Mouse (Mus musculus) MEL (cell line): ENCODE measurements at regions not wholly inside any gene's neighbourhood (a gene's known extent, or its start where the extent isn't known, plus 50 kb on each side); places are given as distances from the start of the nearest gene placed in this dataset.

ENCODE experiments used
- DNase-seq: peaks from one replicate; pipeline ENCODE4 v3.0.0; 2011; ENCODE audit warnings: low read depth, low spot score
- H3K27ac ChIP-seq: 2 replicates; pipeline ENCODE4 v1.5.1; 2012; ENCODE audit warnings: low read depth, mild to moderate bottlenecking, control low read depth, low read length, moderate library complexity; ENCODE audit not compliant: control insufficient read depth
- H3K27me3 ChIP-seq, 2 experiments: fragments of 150-350 bp in 1 of 2; sonication (generic) in 1 of 2; 2 replicates each; pipeline ENCODE4 v1.6.1; 2012; ENCODE audit warnings: low read length in 2 of 2, mild to moderate bottlenecking in 2 of 2, improper control_type of control experiment in 1 of 2, moderate library complexity in 1 of 2; ENCODE audit not compliant: insufficient read depth in 2 of 2, control insufficient read depth in 1 of 2
- H3K36me3 ChIP-seq, 2 experiments: 2 replicates each; pipeline ENCODE4 v1.6.1; 2012 to 2014; ENCODE audit warnings: low read length in 2 of 2, improper control_type of control experiment in 1 of 2, inconsistent platforms in 1 of 2, mild to moderate bottlenecking in 1 of 2; ENCODE audit not compliant: insufficient read depth in 2 of 2, control insufficient read depth in 1 of 2
- H3K4me1 ChIP-seq, 2 experiments: fragments of 150-350 bp in 1 of 2; sonication (generic) in 1 of 2; 2 replicates each; pipeline ENCODE4 v1.6.1; 2012; ENCODE audit warnings: low read length in 2 of 2, improper control_type of control experiment in 1 of 2, mild to moderate bottlenecking in 1 of 2; ENCODE audit not compliant: insufficient read depth in 2 of 2, control insufficient read depth in 1 of 2
- H3K4me3 ChIP-seq, 2 experiments: fragments of 150-350 bp in 1 of 2; sonication (generic) in 1 of 2; 2 replicates each; pipeline ENCODE4 v1.5.1; 2012; ENCODE audit warnings: low read depth in 2 of 2, low read length in 2 of 2, mild to moderate bottlenecking in 2 of 2, moderate library complexity in 2 of 2, control low read depth in 1 of 2, improper control_type of control experiment in 1 of 2; ENCODE audit not compliant: control insufficient read depth in 1 of 2, insufficient read depth in 1 of 2
- H3K79me2 ChIP-seq: 2 replicates; pipeline ENCODE4 v1.6.1; 2012; ENCODE audit warnings: mild to moderate bottlenecking, low read length, moderate library complexity; ENCODE audit not compliant: control insufficient read depth, poor library complexity, insufficient read depth
- H3K9ac ChIP-seq: 2 replicates; pipeline ENCODE4 v1.6.1; 2012; ENCODE audit warnings: low read depth, mild to moderate bottlenecking, control low read depth, low read length, moderate library complexity; ENCODE audit not compliant: control insufficient read depth, poor library complexity, severe bottlenecking
- H3K9me3 ChIP-seq: fragments of 150-350 bp; sonication (generic); replicated peaks from 2 replicates; pipeline ENCODE4 v1.6.1; 2012; ENCODE audit warnings: mild to moderate bottlenecking, low read length, improper control_type of control experiment, moderate library complexity; ENCODE audit not compliant: insufficient read depth
- BHLHE40 ChIP-seq: IDR thresholded peaks from 2 replicates; pipeline ENCODE4 v1.6.1; 2012; ENCODE audit warnings: low read depth, mild to moderate bottlenecking, inconsistent platforms, low read length, improper control_type of control experiment, borderline replicate concordance
- CHD2 ChIP-seq: IDR thresholded peaks from 2 replicates; pipeline ENCODE4 v1.6.1; 2011; ENCODE audit warnings: low read length, improper control_type of control experiment
- CTCF ChIP-seq, 3 experiments: IDR thresholded peaks in 2 of 3; conservative IDR thresholded peaks in 1 of 3; 2 replicates each; pipeline ENCODE4 v1.5.1; 2011 to 2012; ENCODE audit warnings: low read length in 3 of 3, low read depth in 2 of 3, mild to moderate bottlenecking in 2 of 3, improper control_type of control experiment in 1 of 3, inconsistent platforms in 1 of 3, mixed read lengths in 1 of 3, moderate library complexity in 1 of 3; ENCODE audit not compliant: control insufficient read depth in 1 of 3, insufficient read depth in 1 of 3, poor library complexity in 1 of 3, severe bottlenecking in 1 of 3
- GABPA ChIP-seq: IDR thresholded peaks from 2 replicates; pipeline ENCODE4 v1.6.1; 2012; ENCODE audit warnings: low read depth, mild to moderate bottlenecking, inconsistent platforms, low read length, improper control_type of control experiment, moderate library complexity
- GATA1 ChIP-seq: IDR thresholded peaks from 2 replicates; pipeline ENCODE4 v1.6.1; 2011; ENCODE audit warnings: low read depth, low read length, improper control_type of control experiment
- MAFK ChIP-seq: IDR thresholded peaks from 2 replicates; pipeline ENCODE4 v1.6.1; 2011; ENCODE audit warnings: low read depth, mild to moderate bottlenecking, low read length, improper control_type of control experiment, borderline replicate concordance
- MEF2A ChIP-seq: IDR thresholded peaks from 2 replicates; pipeline ENCODE4 v1.6.1; 2014; ENCODE audit warnings: low read depth, mild to moderate bottlenecking, inconsistent platforms, low read length, improper control_type of control experiment; ENCODE audit not compliant: poor library complexity, insufficient replicate concordance, severe bottlenecking; ENCODE audit errors: extremely low read depth
- MYB ChIP-seq: IDR thresholded peaks from 2 replicates; pipeline ENCODE4 v1.6.1; 2011; ENCODE audit warnings: mild to moderate bottlenecking, low read depth, low read length, improper control_type of control experiment
- MYC ChIP-seq: IDR thresholded peaks from 2 replicates; pipeline ENCODE4 v1.6.1; 2011; ENCODE audit warnings: low read depth, mild to moderate bottlenecking, low read length, improper control_type of control experiment, moderate library complexity
- NELFE ChIP-seq: IDR thresholded peaks from 2 replicates; pipeline ENCODE4 v1.6.1; 2011; ENCODE audit warnings: low read depth, low read length, improper control_type of control experiment
- NRF1 ChIP-seq: IDR thresholded peaks from 2 replicates; pipeline ENCODE4 v1.6.1; 2014; ENCODE audit warnings: low read depth, mild to moderate bottlenecking, inconsistent platforms, low read length, improper control_type of control experiment, moderate library complexity; ENCODE audit not compliant: poor library complexity, insufficient read depth, severe bottlenecking
- POLR2AphosphoS2 ChIP-seq: IDR thresholded peaks from 2 replicates; pipeline ENCODE4 v1.6.1; 2011; ENCODE audit warnings: low read length, improper control_type of control experiment
- POLR2AphosphoS5 ChIP-seq: IDR thresholded peaks from 2 replicates; pipeline ENCODE4 v1.6.1; 2012; ENCODE audit warnings: low read depth, borderline replicate concordance, mild to moderate bottlenecking, inconsistent platforms, low read length, moderate library complexity, mixed read lengths
- RAD21 ChIP-seq: IDR thresholded peaks from 2 replicates; pipeline ENCODE4 v1.6.1; 2011; ENCODE audit warnings: mild to moderate bottlenecking, low read depth, low read length, improper control_type of control experiment
- TBP ChIP-seq: IDR thresholded peaks from 2 replicates; pipeline ENCODE4 v1.8.0; 2011; ENCODE audit warnings: low read depth, low read length, improper control_type of control experiment
- TCF12 ChIP-seq: IDR thresholded peaks from 2 replicates; pipeline ENCODE4 v1.6.1; 2014; ENCODE audit warnings: low read depth, mild to moderate bottlenecking, inconsistent platforms, low read length, improper control_type of control experiment, moderate library complexity
- UBTF ChIP-seq: IDR thresholded peaks from 2 replicates; pipeline ENCODE4 v1.6.1; 2012; ENCODE audit warnings: low read depth, mild to moderate bottlenecking, inconsistent platforms, low read length, improper control_type of control experiment, moderate library complexity, borderline replicate concordance; ENCODE audit not compliant: insufficient read depth
- ZC3H11A ChIP-seq: IDR thresholded peaks from 2 replicates; pipeline ENCODE4 v1.6.1; 2012; ENCODE audit warnings: low read depth, mild to moderate bottlenecking, inconsistent platforms, low read length, improper control_type of control experiment
- ZKSCAN1 ChIP-seq: IDR thresholded peaks from 2 replicates; pipeline ENCODE4 v1.6.1; 2012; ENCODE audit warnings: low read depth, mild to moderate bottlenecking, inconsistent platforms, low read length, improper control_type of control experiment, moderate library complexity
- ZMIZ1 ChIP-seq: IDR thresholded peaks from 2 replicates; pipeline ENCODE4 v1.6.1; 2012; ENCODE audit warnings: low read depth, mild to moderate bottlenecking, inconsistent platforms, low read length, improper control_type of control experiment, moderate library complexity
- ZNF384 ChIP-seq: IDR thresholded peaks from 2 replicates; pipeline ENCODE4 v1.6.1; 2012; ENCODE audit warnings: low read depth, mild to moderate bottlenecking, inconsistent platforms, low read length, improper control_type of control experiment

GRCm38 (mm10) chr12:12510764-12511163, 248.8 kb downstream of the Fam49a start:
- Histone ChIP-seq H3K79me2 (no peaks in the 10 kb centered on the region), H3K27ac (no peak overlapping the region), H3K4me1 (peaks cover 3 to 5% of the 10 kb centered on the region in 2 experiments; a peak in 3 of 4 replicates), H3K9me3 (no peaks in the 10 kb centered on the region), H3K9ac (no peak overlapping the region), H3K4me3 (no peak overlapping the region), H3K27me3 (no peaks in the 10 kb centered on the region), H3K36me3 (peaks cover 0 to 5% of the 10 kb centered on the region in 2 experiments; a peak in 2 of 4 replicates)
- no peak for DNase-seq
- TF ChIP-seq ZC3H11A = no peak
- TF ChIP-seq ZNF384 = no peak
- TF ChIP-seq NRF1 = no peak
- no peak for TF ChIP-seq TCF12
- no peak for TF ChIP-seq RAD21
- no peak for TF ChIP-seq GATA1
- TF ChIP-seq MYC = no peak
- TF ChIP-seq CHD2 = no peak
- TF ChIP-seq POLR2AphosphoS2 = no peak
- TF ChIP-seq ZKSCAN1 = no peak
- TF ChIP-seq TBP = no peak

GRCm38 (mm10) chr12:12509164-12509937, 247.4 kb downstream of the Fam49a start:
- H3K4me3 ChIP-seq = no peak overlapping the region
- peaks cover 3 to 5% of the 10 kb centered on the region in 2 experiments; a peak in 3 of 4 replicates for H3K4me1 ChIP-seq
- no peaks in the 10 kb centered on the region for H3K79me2 ChIP-seq
- no peak overlapping the region for H3K9ac ChIP-seq
- H3K36me3 ChIP-seq = peaks cover 0 to 5% of the 10 kb centered on the region in 2 experiments; a peak in 2 of 4 replicates
- no peak for DNase-seq
- H3K9me3 ChIP-seq = no peaks in the 10 kb centered on the region
- no peak overlapping the region for H3K27ac ChIP-seq
- no peaks in the 10 kb centered on the region for H3K27me3 ChIP-seq
- TF ChIP-seq BHLHE40 (no peak), ZMIZ1 (no peak), MAFK (no peak), POLR2AphosphoS5 (no peak), CHD2 (no peak), NELFE (no peak), MYB (no peak), MEF2A (no peak), CTCF (IDR thresholded peaks at IDR 0.05 in 2 of 3, conservative IDR thresholded peaks at IDR 0.05 in 1 of 3; ENCODE audit: control insufficient read depth in 1 of 3, insufficient read depth in 1 of 3, low read depth in 2 of 3, low read length in 3 of 3, poor library complexity in 1 of 3, severe bottlenecking in 1 of 3) (no peak), POLR2AphosphoS2 (no peak), ZC3H11A (no peak), GABPA (no peak), UBTF (no peak)
